Mouse (Mus musculus) liver, embryonic 16.5 days (tissue): ENCODE results near the gene Dhdh. TPM values are rescaled to one million over a fixed set of nuclear protein-coding genes. Genes with fewer than 3 reads are reported as not detected.
"Not testable (repeated sequence)": the region's sequence is repeated elsewhere in the genome, so short reads cannot be mapped to it uniquely, and the experiment has no call there.

ENCODE experiments used
- ATAC-seq: fragments of 200-750 bp; cut with Nextera tagmentation; 2 replicates; pipeline ENCODE4 v1.8.0; 2017; ENCODE audit warnings: low read depth, mild to moderate bottlenecking, moderate number of reproducible peaks, moderate library complexity
- H3K27ac ChIP-seq: fragments of 300-500 bp; sonication (generic); 2 replicates; pipeline ENCODE4 v1.5.1; 2014; ENCODE audit warnings: mild to moderate bottlenecking, low read length
- H3K27me3 ChIP-seq: fragments of 300-500 bp; sonication (generic); 2 replicates; pipeline ENCODE4 v1.6.1; 2014; ENCODE audit warnings: low read depth, low read length, mixed read lengths; ENCODE audit not compliant: control insufficient read depth, insufficient read depth
- H3K36me3 ChIP-seq: fragments of 300-500 bp; sonication (generic); 2 replicates; pipeline ENCODE4 v1.6.1; 2014; ENCODE audit warnings: mild to moderate bottlenecking; ENCODE audit not compliant: control insufficient read depth, insufficient read depth
- H3K4me1 ChIP-seq: fragments of 300-500 bp; sonication (generic); 2 replicates; pipeline ENCODE4 v1.6.1; 2014; ENCODE audit warnings: low read depth, low read length, mixed read lengths; ENCODE audit not compliant: control insufficient read depth
- H3K4me2 ChIP-seq: fragments of 300-500 bp; sonication (generic); 2 replicates; pipeline ENCODE4 v1.6.1; 2014; ENCODE audit warnings: low read depth, low read length, mixed read lengths
- H3K4me3 ChIP-seq: fragments of 300-500 bp; sonication (generic); 2 replicates; pipeline ENCODE4 v1.5.1; 2014; ENCODE audit warnings: low read depth, mild to moderate bottlenecking, low read length
- H3K9ac ChIP-seq: fragments of 300-500 bp; sonication (generic); 2 replicates; pipeline ENCODE4 v1.6.1; 2014; ENCODE audit warnings: low read depth, low read length
- H3K9me3 ChIP-seq: fragments of 300-500 bp; sonication (generic); replicated peaks from 2 replicates; pipeline ENCODE4 v1.6.1; 2016; ENCODE audit warnings: low read length; ENCODE audit not compliant: control insufficient read depth
- WGBS: fragments of 180-500 bp; shearing (Covaris S2); extraction: QIAGEN DNeasy Blood & Tissue Kit; methylation state at CpG from one replicate; pipeline ENCODE4 v1.1.7; 2014; ENCODE audit not compliant: insufficient replicate concordance; 5-methylcytosine and 5-hydroxymethylcytosine counted together
- polyA plus RNA-seq: library from polyadenylated mRNA; unstranded; fragments of >200 nt; fragmentation: Nextera tagmentation; extraction: Ambion mirVana; gene quantifications from 2 replicates; pipeline ENCODE4 v1.2.1, GENCODE M21; 2015

The Dhdh gene
- polyA plus RNA-seq, 1 experiment from 2014 or later: 3.3 TPM

DNA sequence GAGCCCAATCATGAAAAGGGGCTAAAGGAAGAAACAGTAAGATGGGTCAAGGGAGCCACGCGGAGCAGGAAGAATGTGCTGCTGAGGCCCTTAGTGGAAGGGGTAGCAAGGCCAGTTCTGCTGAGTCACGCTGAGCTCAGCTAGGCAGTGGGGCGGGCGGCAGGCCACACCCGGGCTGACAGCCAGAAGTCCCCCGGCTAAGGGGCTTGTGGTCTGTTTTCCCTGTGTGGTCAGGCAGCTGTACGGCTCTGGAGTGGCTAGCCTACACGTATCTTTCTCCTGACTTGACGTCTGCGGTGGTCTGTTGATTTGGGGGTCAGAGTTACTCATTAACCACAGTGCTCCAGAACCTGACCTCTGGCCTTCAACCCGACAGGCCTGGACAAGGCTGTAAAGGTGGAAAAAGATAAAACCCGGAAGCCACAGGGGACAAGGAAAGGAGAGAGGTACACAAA is 27.7 kb downstream of the Dhdh start:
- WGBS: 2% methylated on average over 13 of the region's 13 CpGs
- H3K4me2 ChIP-seq: peak overlapping the region; percentile 79
- H3K36me3 ChIP-seq: peaks cover 31% of the 10 kb centered on the region
- no peaks in the 10 kb centered on the region for H3K27me3 ChIP-seq
- peak overlapping the region; percentile 70 for H3K9ac ChIP-seq
- H3K4me3 ChIP-seq: peak overlapping the region; percentile 70
- H3K27ac ChIP-seq: peak overlapping the region; percentile 99
- H3K9me3 ChIP-seq: no peaks in the 10 kb centered on the region
- ATAC-seq: peak; percentile 70
- H3K4me1 ChIP-seq: peaks cover 58% of the 10 kb centered on the region

DNA sequence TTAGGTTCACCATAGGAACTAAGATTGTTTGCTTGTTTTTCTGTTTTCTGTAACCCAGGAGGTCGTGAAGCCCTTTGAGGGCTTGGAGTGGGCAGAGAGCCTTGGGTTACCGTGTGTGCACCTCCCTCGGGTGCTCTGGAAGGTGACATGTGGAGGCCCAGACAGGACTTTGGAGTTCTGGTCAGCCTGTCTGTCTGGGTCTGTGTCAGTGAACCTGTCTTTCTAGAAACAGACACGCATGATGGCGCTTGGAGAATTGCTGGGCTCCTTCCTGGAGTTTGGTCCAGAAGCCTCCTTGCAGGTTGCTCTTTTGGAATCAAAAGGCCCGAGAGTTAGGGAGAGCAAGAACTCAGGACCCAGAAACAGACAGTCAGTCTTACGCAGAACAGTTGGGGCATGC is 28.2 kb downstream of the Dhdh start:
- Histone ChIP-seq H3K27me3 (no peaks in the 10 kb centered on the region), H3K27ac (peak overlapping the region; percentile 99), H3K4me1 (peaks cover 53% of the 10 kb centered on the region), H3K4me3 (peak overlapping the region; percentile 70), H3K36me3 (peaks cover 31% of the 10 kb centered on the region), H3K4me2 (peak overlapping the region; percentile 79), H3K9me3 (no peaks in the 10 kb centered on the region), H3K9ac (peak overlapping the region; percentile 70)
- WGBS: 26% methylated on average over 7 of the region's 7 CpGs
- ATAC-seq: no peak

DNA sequence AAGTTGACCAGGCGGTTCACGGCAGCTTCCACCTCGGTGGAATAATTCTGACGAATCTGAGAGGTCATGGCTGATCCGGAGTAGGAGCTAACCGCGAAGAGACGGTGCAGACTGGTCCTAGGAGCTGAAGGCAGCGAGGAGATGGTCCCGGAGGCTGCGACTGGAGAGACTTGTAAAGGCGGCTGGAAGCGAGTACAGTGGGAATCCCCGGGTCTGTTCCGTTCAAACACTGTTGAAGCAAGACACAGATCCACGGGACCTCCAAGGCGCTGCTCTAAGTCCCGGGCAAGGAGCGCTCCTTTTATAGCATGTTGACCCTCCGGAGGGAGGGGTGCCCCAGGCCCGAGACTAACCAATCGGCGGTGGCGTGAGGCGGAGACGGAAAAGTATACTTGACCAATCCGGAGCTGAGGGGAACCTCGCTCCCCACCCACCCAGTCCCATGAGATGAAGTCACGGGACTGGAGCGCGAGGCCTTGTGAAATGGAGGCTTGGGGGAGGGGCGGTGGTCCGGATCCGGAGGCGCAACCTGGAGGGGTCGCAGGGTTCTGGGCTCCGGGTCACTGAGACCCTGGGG is 29.0 kb downstream of the Dhdh start, which contains the start of gene Ftl1:
TSS of gene Ftl1 (minus strand) at position 321 of the 577 bp plus-strand sequence.
- H3K4me3 ChIP-seq: peak within 1 kb of the TSS; percentile 70
- peaks cover 50% of the 10 kb centered on the region for H3K4me1 ChIP-seq
- not testable (repeated sequence) for H3K27me3 ChIP-seq, H3K9me3 ChIP-seq
- H3K9ac ChIP-seq: peak within 1 kb of the TSS; percentile 71
- H3K36me3 ChIP-seq: peaks cover 29% of the 10 kb centered on the region
- under 1% methylated on average over 35 of the region's 37 CpGs for WGBS
- ATAC-seq: peak; percentile 88
- peak within 1 kb of the TSS; percentile 84 for H3K4me2 ChIP-seq
- H3K27ac ChIP-seq: peak within 1 kb of the TSS; percentile 99

DNA sequence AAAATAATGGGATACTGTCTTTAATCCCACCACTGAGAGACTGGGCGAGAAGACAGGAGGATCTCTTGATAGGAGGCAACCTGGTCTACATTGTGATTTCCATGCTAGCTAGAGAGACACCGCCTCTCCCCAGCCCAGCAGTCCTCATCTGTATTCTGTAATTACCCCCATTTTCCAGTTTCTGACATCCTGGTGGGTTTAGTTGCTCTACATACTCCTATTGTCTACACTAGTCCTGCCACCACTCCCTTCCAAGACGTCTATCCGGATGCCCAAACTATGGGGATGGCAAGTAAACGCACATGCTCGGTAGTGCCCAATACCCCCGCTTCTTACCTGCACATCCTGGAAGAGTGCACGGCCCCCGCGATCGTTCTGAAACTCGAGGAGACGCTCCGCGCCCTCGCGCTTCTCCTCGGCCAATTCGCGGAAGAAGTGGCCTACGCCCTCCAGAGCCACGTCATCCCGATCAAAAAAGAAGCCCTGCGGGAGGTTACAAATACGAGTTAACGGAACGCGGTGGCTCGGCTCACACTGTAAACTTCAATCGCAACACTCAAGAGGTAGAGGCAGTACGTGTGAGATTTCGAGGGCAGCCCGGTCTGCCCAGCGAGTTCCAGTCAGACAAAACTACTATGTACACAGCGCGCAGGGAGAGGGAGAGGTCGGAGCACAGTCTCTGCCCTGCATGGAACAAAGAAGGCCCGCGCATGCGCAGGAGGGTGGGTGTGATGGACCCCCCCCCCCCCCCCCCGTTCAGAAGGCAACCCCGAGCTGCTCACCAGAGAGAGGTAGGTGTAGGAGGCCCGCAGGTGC is 29.6 kb downstream of the Dhdh start:
- peaks cover 29% of the 10 kb centered on the region for H3K36me3 ChIP-seq

DNA sequence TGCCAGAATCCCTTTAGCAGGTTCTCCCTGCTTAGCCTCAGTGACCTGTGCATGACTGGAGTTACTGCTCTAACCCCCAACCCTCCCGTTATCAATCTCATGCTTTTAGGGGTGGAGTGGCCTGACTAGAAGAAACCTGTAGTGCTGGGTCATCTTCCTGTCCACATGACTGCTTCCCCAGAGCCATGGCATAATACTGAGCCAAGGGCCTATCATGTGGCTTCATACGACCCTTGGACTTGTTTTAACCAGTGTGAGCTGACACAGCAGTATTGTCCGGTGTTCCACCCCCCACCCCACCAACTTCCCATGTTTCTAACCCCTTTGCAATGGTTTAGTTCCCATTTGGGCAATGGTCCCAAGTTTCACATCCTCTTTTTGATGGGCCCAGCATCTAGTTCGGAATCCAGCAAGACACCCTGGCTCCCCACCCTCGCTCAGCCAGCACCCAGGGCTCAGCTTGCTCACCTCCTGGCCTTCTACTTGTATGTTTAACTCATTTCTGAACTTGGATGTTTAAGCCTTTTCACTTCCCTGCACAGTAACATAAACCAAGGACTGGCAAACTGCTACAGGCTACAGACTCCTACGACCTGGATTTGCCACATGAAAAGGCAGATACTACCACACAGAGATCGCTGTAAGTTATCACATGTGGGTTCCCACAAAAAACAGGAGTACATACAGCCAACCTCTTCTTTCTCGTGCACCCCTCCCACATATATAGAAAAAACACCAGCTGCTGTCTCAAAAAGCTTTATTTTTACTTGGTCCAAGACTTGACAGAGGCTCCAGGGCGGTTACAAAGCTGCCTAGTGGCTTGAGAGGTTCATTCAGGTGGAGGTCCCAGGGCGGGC is 31.2 kb downstream of the Dhdh start:
- peaks cover 27% of the 10 kb centered on the region for H3K36me3 ChIP-seq
- no peaks in the 10 kb centered on the region for H3K9me3 ChIP-seq
- peak; percentile 15 for ATAC-seq
- H3K4me3 ChIP-seq: peak overlapping the region; percentile 70
- peaks cover 50% of the 10 kb centered on the region for H3K4me1 ChIP-seq
- peak overlapping the region; percentile 93 for H3K27ac ChIP-seq
- H3K27me3 ChIP-seq: no peaks in the 10 kb centered on the region
- H3K4me2 ChIP-seq: peak overlapping the region; percentile 84
- 40% methylated on average over 10 of the region's 10 CpGs for WGBS
- peak overlapping the region; percentile 43 for H3K9ac ChIP-seq

More for the DNA sequence above, 29.6 kb downstream of the Dhdh start:
- H3K27me3 ChIP-seq: no peaks in the 10 kb centered on the region
- H3K4me3 ChIP-seq: peak overlapping the region; percentile 70
- ATAC-seq: peak; percentile 28
- no peaks in the 10 kb centered on the region for H3K9me3 ChIP-seq
- peaks cover 50% of the 10 kb centered on the region for H3K4me1 ChIP-seq
- 1% methylated on average over 41 of the region's 43 CpGs for WGBS
- peak overlapping the region; percentile 71 for H3K9ac ChIP-seq
- peak overlapping the region; percentile 93 for H3K27ac ChIP-seq
- H3K4me2 ChIP-seq: peak overlapping the region; percentile 84

DNA sequence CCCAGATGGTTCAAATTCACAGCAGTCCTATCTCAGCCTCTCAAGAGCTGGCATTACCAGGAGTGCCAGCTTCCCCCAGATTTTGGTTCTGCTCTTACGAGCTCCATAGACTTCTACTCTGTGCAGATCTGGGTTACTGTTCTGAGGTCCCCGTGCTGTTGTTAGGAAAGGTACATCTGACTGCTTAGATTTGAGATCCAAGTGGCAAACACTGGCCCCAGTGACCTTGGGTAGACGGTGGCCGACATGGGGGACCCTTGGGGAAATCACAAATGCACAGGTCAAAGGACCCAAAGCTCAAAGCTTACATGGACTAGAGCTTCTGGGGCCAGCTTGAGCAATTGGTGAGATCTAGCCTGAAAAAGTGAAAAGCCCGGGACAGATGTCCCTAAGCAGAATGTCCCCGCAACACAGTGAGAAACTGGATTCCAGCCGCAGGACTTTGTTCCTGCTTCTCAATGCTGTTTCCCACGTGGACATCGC is 31.8 kb downstream of the Dhdh start:
- H3K27me3 ChIP-seq: no peaks in the 10 kb centered on the region
- ATAC-seq: no peak
- H3K9me3 ChIP-seq: no peaks in the 10 kb centered on the region
- peaks cover 47% of the 10 kb centered on the region for H3K4me1 ChIP-seq
- no peak overlapping the region; the same call in 1 of the 2 replicates for H3K9ac ChIP-seq
- H3K36me3 ChIP-seq: peaks cover 25% of the 10 kb centered on the region
- H3K4me3 ChIP-seq: peak overlapping the region; percentile 70
- WGBS: 47% methylated on average over 9 of the region's 9 CpGs
- peak overlapping the region; percentile 93 for H3K27ac ChIP-seq
- peak overlapping the region; percentile 84 for H3K4me2 ChIP-seq

DNA sequence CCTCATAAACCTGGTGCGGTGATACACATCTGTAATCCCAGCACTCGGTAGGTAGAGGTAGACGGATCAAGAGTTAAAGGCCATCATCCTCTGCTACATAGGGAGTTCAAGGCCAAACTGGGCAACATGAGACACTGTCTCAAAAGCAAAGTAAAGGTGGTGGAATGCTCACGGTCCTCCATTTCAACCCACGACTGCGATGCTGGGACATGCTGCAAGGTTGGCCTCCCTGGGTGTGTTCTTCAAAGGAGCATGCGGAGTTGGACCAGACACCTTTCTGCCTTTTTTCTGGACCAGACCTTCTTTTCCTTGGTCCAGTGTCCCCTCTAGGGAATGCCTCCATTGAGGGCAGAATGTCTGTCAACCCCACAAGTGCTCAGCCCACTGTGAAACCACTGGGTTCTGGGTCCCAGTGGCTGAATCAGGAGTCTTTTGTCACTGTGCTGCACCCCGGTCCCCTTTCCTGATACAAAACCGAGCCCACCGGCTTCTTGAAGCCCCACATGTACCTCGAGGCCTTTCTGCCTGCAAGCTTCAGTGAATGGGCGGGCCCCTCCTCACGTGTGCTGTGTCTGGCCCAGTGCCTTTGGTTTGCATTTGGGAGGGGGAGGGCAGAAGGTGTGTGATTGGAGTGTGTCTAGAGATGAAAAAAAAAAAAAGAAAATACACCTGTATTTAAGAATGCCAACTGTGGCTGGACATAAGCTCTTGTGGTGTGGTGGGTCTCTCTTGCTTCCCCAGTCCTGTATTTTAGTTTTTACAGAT is 32.5 kb downstream of the Dhdh start:
- Histone ChIP-seq H3K9ac (no peak overlapping the region), H3K4me2 (no peak overlapping the region), H3K4me1 (peaks cover 48% of the 10 kb centered on the region), H3K27me3 (no peaks in the 10 kb centered on the region), H3K4me3 (no peak overlapping the region), H3K27ac (peak overlapping the region; percentile 93; the same call in 1 of the 2 replicates), H3K36me3 (peaks cover 25% of the 10 kb centered on the region), H3K9me3 (no peaks in the 10 kb centered on the region)
- ATAC-seq: no peak
- WGBS: 76% methylated on average over 13 of the region's 13 CpGs

DNA sequence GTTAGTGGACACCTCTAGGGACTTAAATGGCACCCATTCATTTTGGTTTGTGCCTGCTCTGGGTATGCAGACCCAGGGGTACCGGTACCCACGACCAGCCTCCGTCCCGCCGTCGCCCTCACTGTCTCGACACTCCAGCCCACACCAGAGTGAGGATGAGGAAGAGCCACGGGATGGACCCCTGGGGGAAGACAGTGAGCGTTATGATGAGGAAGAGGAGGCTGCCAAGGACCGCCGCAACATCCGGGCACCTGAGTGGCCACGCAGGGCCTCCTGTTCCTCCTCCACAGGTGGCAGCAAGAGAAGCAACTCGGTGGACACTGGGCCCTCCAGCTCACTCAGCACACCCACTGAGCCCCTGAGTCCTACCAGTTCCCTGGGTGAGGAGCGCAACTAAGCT is 33.6 kb downstream of the Dhdh start:
- H3K27me3 ChIP-seq: no peaks in the 10 kb centered on the region
- ATAC-seq: no peak
- H3K4me3 ChIP-seq: no peak overlapping the region
- peaks cover 36% of the 10 kb centered on the region for H3K4me1 ChIP-seq
- H3K4me2 ChIP-seq: no peak overlapping the region
- H3K27ac ChIP-seq: no peak overlapping the region
- H3K9me3 ChIP-seq: no peaks in the 10 kb centered on the region
- H3K36me3 ChIP-seq: peaks cover 25% of the 10 kb centered on the region
- no peak overlapping the region for H3K9ac ChIP-seq
- WGBS: 89% methylated on average over 15 of the region's 15 CpGs
